Mouse (Mus musculus) liver, adult 2 months (tissue): ENCODE results near the gene Nfic.

Source experiments
- CTCF ChIP-seq: fragments of 200-500 bp; IDR thresholded peaks from 2 replicates; pipeline ENCODE4 v1.5.1; 2011; ENCODE audit warnings: low read depth, low read length, control low read depth
- POLR2A ChIP-seq: fragments of 200-500 bp; IDR thresholded peaks from 2 replicates; pipeline ENCODE4 v1.6.1; 2011; ENCODE audit warnings: low read length, control low read depth; ENCODE audit not compliant: insufficient read depth; ENCODE audit errors: extremely low read depth

DNA sequence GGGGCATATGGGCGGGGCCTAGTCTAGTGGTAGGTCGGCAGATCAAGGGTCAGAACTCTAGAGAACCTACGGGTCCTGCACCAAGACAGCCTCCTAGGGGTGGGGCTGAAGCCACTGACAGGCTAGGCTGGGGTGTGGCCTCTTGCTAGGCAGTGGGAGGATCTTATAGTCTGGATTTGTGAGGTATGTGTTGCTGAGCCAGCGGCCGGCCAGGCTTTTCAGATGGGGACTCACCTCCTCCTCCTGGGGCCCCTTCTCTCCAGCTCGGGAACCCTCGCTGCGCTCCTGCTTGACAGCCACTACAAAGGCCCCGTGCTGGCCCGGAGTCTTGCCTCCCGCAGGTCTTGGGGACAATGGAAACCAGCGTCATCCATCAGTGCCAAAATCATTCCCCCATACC, 106.3 kb downstream of the Nfic start:
- TF ChIP-seq CTCF, result no peak
- TF ChIP-seq POLR2A, result no peak
